ENCODE assay signal across 9 mouse cellular contexts in the genomic region with DNA sequence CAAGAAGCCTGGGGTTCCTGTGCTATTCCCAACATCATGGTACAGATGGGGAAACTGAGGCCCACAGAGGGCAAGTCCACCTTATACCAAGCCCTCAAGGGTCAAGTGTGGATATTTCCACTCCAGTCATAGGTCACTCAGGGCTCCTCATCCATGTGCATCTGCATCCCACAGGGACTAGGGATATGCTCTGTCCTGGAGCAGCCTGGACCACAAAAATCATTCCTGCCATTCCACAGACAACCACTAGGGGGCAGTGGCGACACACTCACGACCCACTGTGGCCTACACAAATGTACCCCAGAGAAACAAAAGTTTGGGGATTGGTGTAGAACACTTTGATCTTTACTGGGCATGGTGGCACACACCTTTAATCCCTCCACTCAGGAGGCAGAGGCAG. TPM values are rescaled to one million over a fixed set of nuclear protein-coding genes. Genes with fewer than 3 reads are reported as not detected.
DNase-seq lines count a peak whose midpoint lies in the region; ATAC-seq and TF ChIP-seq lines count a peak whose summit lies in the region.
"Had no signal": no experiment of that assay in that cellular context is flagged by ENCODE, and none has a peak within 500 bp of the region (broad histone marks: within the 10 kb centered on the region; RNA-seq: fewer than 3 reads in every experiment).

No protein-coding gene starts in this region.

- H3K9me3 ChIP-seq in embryonic facial prominence, embryonic 14.5 days (ENCODE audit: control insufficient read depth, low read length), result no peaks in the 10 kb centered on the region
- H3K9me3 ChIP-seq: limb, embryonic 12.5 days had no signal

- H3K36me3 ChIP-seq in heart, adult 2 months (ENCODE audit: control insufficient read depth, insufficient read depth, low read length), result no peaks in the 10 kb centered on the region
- no peaks in the 10 kb centered on the region for H3K36me3 ChIP-seq in embryonic facial prominence, embryonic 14.5 days (ENCODE audit: control insufficient read depth, insufficient read depth, low read length)
- H3K36me3 ChIP-seq: limb, embryonic 12.5 days had no signal

- H3K27ac ChIP-seq in heart, adult 2 months, result no peak overlapping the region
- no peak overlapping the region for H3K27ac ChIP-seq in embryonic facial prominence, embryonic 14.5 days (replicated peaks; ENCODE audit: low read depth, low read length)
- H3K27ac ChIP-seq: limb, embryonic 12.5 days had no signal

- no peaks in the 10 kb centered on the region for H3K4me1 ChIP-seq in heart, adult 2 months (ENCODE audit: control insufficient read depth, insufficient read depth, low read length)
- no peaks in the 10 kb centered on the region for H3K4me1 ChIP-seq in embryonic facial prominence, embryonic 14.5 days (ENCODE audit: control insufficient read depth, insufficient read depth, low read length)
- H3K4me1 ChIP-seq: limb, embryonic 12.5 days had no signal

- TF ChIP-seq CTCF in heart, adult 2 months (IDR thresholded peaks at IDR 0.05), result peak; percentile 87

- peak in 1 of 2 experiments; percentile 68 for DNase-seq in heart, adult 2 months
- DNase-seq in heart, postnatal 25 days (ENCODE audit: low spot score), result no peak
- peak; percentile 84 for DNase-seq in B cell, adult 2 months
- DNase-seq in adipocyte (ENCODE audit: low spot score), result peak; percentile 57
- DNase-seq in embryonic facial prominence, embryonic 14.5 days (ENCODE audit: low spot score), result no peak
- peak; percentile 61 for DNase-seq in kidney, postnatal 14 days
- DNase-seq in testis, postnatal 14 days (ENCODE audit: low spot score), result peak; percentile 53

- no peak overlapping the region for H3K4me2 ChIP-seq in embryonic facial prominence, embryonic 14.5 days (ENCODE audit: low read depth, low read length)
- H3K4me2 ChIP-seq: limb, embryonic 12.5 days had no signal

- intact Hi-C loops in heart, adult 2 months (cut with DNase I), result no loop called here
- intact Hi-C loops in heart, postnatal 25 days (cut with DNase I), result no loop called here

- TF ChIP-seq EP300 in heart, adult 2 months (IDR thresholded peaks at IDR 0.05; ENCODE audit: insufficient read depth, low read depth, low read length), result no peak

- WGBS in heart, adult 2 months, result 3% methylated on average over 2 of the region's 2 CpGs
- 0% methylated on average over 2 of the region's 2 CpGs for WGBS in embryonic facial prominence, embryonic 14.5 days

- ATAC-seq in embryonic facial prominence, embryonic 14.5 days (ENCODE audit: low read depth), result peak; percentile 41
- peak; percentile 90 for ATAC-seq in megakaryocyte progenitor cell, adult 5-6 weeks (replicated peaks; ENCODE audit: poor library complexity)

- no peak overlapping the region for H3K9ac ChIP-seq in heart, adult 2 months (ENCODE audit: low read depth, low read length)
- H3K9ac ChIP-seq in embryonic facial prominence, embryonic 14.5 days (ENCODE audit: low read depth, low read length), result no peak overlapping the region
- H3K9ac ChIP-seq: limb, embryonic 12.5 days had no signal

- no peaks in the 10 kb centered on the region for H3K27me3 ChIP-seq in heart, adult 2 months (ENCODE audit: control insufficient read depth, insufficient read depth, low read length)
- no peaks in the 10 kb centered on the region for H3K27me3 ChIP-seq in embryonic facial prominence, embryonic 14.5 days (replicated peaks; ENCODE audit: control insufficient read depth, insufficient read depth, low read length)
- H3K27me3 ChIP-seq: limb, embryonic 12.5 days had no signal

- TF ChIP-seq POLR2A in heart, adult 2 months (IDR thresholded peaks at IDR 0.05; ENCODE audit: insufficient read depth, low read depth, low read length), result no peak

- H3K79me2 ChIP-seq in heart, adult 2 months (replicated peaks; ENCODE audit: control insufficient read depth, insufficient read depth, low read length), result no peaks in the 10 kb centered on the region

- H3K4me3 ChIP-seq in heart, adult 2 months, result no peak overlapping the region
- no peak overlapping the region for H3K4me3 ChIP-seq in embryonic facial prominence, embryonic 14.5 days (ENCODE audit: low read depth, low read length)
- H3K4me3 ChIP-seq: limb, embryonic 12.5 days had no signal

RNA-seq across cellular contexts. Expression of a gene that starts 13.4 kb away (rescaled TPM):
- total RNA-seq in heart, adult 2 months (2021), result over 10,000 TPM; 18,797 to 22,206 TPM
- polyA plus RNA-seq in heart, adult 2 months (2012; rRNA removed), result 7,725 and 11,177 TPM in 2 replicates
- over 10,000 TPM; 18,094 to 20,102 TPM for total RNA-seq in heart, postnatal 25 days (2021)
- polyA plus RNA-seq in embryonic facial prominence, embryonic 14.5 days (2014; fragmentation: Nextera tagmentation; extraction: Ambion mirVana), result 37.4 and 56.5 TPM in 2 replicates
- not detected in 2 replicates for total RNA-seq in megakaryocyte progenitor cell, adult 5-6 weeks (2015)
- not detected in 2 replicates for total RNA-seq in megakaryocyte progenitor cell, adult 5-6 weeks (2017)

RNA-seq across cellular contexts. Expression of a gene that starts 26.4 kb away (rescaled TPM):
- total RNA-seq in heart, adult 2 months (2021), result under 1 TPM in 1 of 2 experiments, not detected in 1; 0.16 TPM
- 0.08 and 0.12 TPM in 2 replicates for polyA plus RNA-seq in heart, adult 2 months (2012; rRNA removed)
- not detected for total RNA-seq in heart, postnatal 25 days (2021)
- polyA plus RNA-seq in embryonic facial prominence, embryonic 14.5 days (2014; fragmentation: Nextera tagmentation; extraction: Ambion mirVana), result 0.43 TPM in 1 of 2 replicates, not detected in the other
- total RNA-seq in megakaryocyte progenitor cell, adult 5-6 weeks (2015), result 0.51 and 0.52 TPM in 2 replicates
- total RNA-seq in megakaryocyte progenitor cell, adult 5-6 weeks (2017), result 1.5 and 3.5 TPM in 2 replicates
- polyA plus RNA-seq: limb, embryonic 12.5 days had no signal

RNA-seq across cellular contexts. Expression of a gene that starts 43.9 kb away (rescaled TPM):
- total RNA-seq in heart, adult 2 months (2021), result 100 to 1,000 TPM; 101 to 127 TPM
- 59.7 and 87.8 TPM in 2 replicates for polyA plus RNA-seq in heart, adult 2 months (2012; rRNA removed)
- total RNA-seq in heart, postnatal 25 days (2021), result 100 to 1,000 TPM; 113 to 128 TPM
- 222 and 231 TPM in 2 replicates for polyA plus RNA-seq in embryonic facial prominence, embryonic 14.5 days (2014; fragmentation: Nextera tagmentation; extraction: Ambion mirVana)
- 431 and 436 TPM in 2 replicates for total RNA-seq in megakaryocyte progenitor cell, adult 5-6 weeks (2015)
- 207 and 219 TPM in 2 replicates for total RNA-seq in megakaryocyte progenitor cell, adult 5-6 weeks (2017)

Comparison
In these comparisons a context has a peak if more than half of its experiments do, and no peak if none do; other contexts are left out.
1. DNase-seq: peak in B cell, adult 2 months (2 of 2), adipocyte (single experiment), kidney, postnatal 14 days (single experiment) and testis, postnatal 14 days (single experiment); none in heart, postnatal 25 days (single experiment) and embryonic facial prominence, embryonic 14.5 days (single experiment).
2. RNA of a gene that starts 13.4 kb away (total RNA-seq): 18,797 to 22,206 TPM in heart, adult 2 months and 18,094 to 20,102 TPM in heart, postnatal 25 days; not detected in megakaryocyte progenitor cell, adult 5-6 weeks; every median in the first group is over 1,000 times any median in the second.